Mouse (Mus musculus) c-Kit-positive CD71-negative TER-119-negative erythroid progenitor cells, embryonic 14.5 days (primary cell): ENCODE data around the gene Chsy1.
A peak's percentile ranks its signal among the peaks of the same experiment; 100 is the strongest.

Source experiments
- DNase-seq: peaks from one replicate; pipeline ENCODE4 v3.0.0-alpha.2; 2013; ENCODE audit warnings: low read depth

Chsy1 gene

GRCm38 (mm10) chr7:66108961-66109854 lies at the start of gene Chsy1:
Gene Chsy1, plus strand, starts transcription at chr7:66109515.
- DNase-seq, result peak; percentile 75

DNA sequence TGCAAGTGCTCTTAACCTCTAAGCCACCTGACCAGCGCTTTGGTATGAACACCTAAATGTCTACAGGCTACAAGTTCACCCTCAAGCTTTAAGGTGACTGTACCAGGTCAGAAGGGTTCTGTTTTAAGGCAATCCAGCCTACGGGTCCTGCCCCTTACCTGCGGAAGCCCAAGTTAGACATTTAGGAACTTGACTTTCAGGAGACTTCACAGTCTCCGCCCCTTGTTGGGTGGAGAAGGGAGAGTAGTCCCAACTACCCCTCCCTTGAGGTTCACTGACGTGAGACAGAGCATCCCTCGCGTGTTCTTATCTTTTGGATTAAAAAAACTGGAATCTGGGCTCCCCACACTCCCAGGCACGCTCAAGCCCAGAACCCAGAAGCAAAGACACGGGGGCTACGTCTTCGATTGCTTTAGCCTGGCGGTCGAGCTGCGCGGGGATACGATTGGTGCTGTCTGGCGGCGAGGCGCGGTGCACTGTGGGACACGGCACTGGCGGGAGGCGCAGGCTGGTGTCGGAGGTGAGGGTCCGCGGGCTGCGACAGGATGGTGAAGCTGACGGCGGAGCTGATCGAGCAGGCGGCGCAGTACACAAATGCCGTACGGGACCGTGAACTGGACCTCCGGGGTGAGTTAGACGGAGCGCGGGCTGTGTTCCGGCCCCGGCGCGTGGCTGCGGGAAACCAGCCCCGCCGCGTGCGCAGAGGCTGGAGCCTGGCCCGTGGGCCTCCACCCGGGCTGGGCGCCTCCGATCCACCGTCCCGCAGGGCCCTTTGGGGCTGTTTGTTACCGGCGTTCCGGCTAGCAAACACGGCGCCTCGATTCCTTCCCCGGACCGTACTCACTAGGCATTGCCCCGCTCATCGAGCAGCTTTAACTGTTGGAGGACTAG lies 49.0 kb upstream of the Chsy1 start:
- DNase-seq, result peak; percentile 66

DNA sequence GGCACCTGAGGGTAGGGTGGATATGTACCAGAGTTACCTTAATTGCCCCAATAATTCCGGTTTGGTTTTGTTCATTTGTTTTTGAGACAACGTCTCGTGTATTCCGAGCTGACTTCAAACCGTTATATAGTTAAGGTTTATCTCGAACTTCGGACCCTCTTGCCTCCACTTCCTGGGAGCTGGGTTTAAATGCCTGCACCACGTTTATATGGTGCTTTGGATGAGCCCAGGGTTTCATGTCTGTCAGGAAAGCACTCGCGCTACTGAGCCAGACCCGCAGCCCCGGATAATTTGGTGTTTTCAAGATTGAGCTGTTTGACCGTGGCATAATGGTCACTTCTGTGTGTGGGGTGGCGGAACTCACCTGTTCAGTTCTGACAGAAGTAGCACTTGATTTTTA lies 48.3 kb upstream of the Chsy1 start:
- no peak for DNase-seq

- no peak for DNase-seq
Measured at GRCm38 (mm10) chr7:66076411-66076810, 32.9 kb upstream of the Chsy1 start.

- peak; percentile 97 for DNase-seq
Measured at GRCm38 (mm10) chr7:66079364-66080230, 29.7 kb upstream of the Chsy1 start, which contains the start of gene Selenos. Gene Selenos, plus strand, starts transcription at chr7:66079649.

GRCm38 (mm10) chr7:66080231-66080613 lies 29.1 kb upstream of the Chsy1 start:
- no peak for DNase-seq

DNA sequence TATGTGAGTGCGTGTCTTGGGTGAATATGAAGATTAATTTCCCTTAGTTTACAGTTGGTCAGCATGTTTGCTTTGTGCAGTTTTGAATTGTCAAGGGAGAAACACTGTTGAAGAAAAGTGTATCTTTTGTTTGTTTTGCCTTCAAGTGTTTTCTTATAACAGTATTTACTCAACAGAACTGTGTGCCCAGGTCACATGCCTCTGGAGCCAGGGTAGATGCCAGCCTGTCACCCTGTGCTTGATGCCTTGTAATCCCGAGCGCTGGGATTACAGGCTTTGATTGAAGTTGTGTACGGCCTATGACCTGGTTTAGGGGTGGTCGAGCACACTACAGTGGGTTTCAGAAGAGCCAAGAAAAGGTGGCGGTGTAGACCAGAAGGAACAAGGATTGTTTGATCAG lies 25.6 kb upstream of the Chsy1 start:
- no peak for DNase-seq

- no peak for DNase-seq
Measured at GRCm38 (mm10) chr7:66084546-66084945, 24.8 kb upstream of the Chsy1 start.

GRCm38 (mm10) chr7:66087652-66088051 lies 21.7 kb upstream of the Chsy1 start:
- no peak for DNase-seq

DNA sequence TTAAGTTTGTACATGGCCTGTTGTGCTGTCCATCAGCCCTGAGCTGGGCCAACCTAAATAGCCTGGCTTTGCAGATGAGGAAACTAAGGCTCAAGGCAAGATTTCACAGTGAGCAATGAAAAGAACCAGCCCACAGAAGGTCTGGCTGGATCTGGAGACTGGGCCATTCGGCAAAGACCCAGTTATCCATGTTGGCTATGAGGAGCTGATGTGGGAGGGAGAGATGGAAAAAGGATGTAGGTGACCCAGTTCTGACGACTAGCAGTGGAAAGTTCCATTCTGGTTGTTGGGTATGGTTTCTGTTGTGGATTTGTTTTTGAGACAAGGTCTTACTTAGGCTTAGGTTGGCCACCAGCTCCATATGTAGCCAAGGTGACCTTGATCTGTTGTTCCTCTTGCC lies 21.2 kb upstream of the Chsy1 start:
- no peak for DNase-seq

GRCm38 (mm10) chr7:66090676-66091190 lies 18.6 kb upstream of the Chsy1 start:
- DNase-seq, result no peak

GRCm38 (mm10) chr7:66091553-66091952 lies 17.8 kb upstream of the Chsy1 start:
- no peak for DNase-seq

GRCm38 (mm10) chr7:66092656-66093055 lies 16.7 kb upstream of the Chsy1 start:
- DNase-seq, result no peak

GRCm38 (mm10) chr7:66094141-66094540 lies 15.2 kb upstream of the Chsy1 start:
- DNase-seq, result no peak

GRCm38 (mm10) chr7:66098803-66099202 lies 10.5 kb upstream of the Chsy1 start:
- no peak for DNase-seq

- no peak for DNase-seq
Measured at GRCm38 (mm10) chr7:66101866-66102265, 7.4 kb upstream of the Chsy1 start.

- DNase-seq, result no peak
Measured at GRCm38 (mm10) chr7:66104531-66104930, 4.8 kb upstream of the Chsy1 start.

GRCm38 (mm10) chr7:66105771-66106170 lies 3.5 kb upstream of the Chsy1 start:
- no peak for DNase-seq

GRCm38 (mm10) chr7:66106581-66107056 lies 2.7 kb upstream of the Chsy1 start:
- no peak for DNase-seq

GRCm38 (mm10) chr7:66107206-66107605 lies 2.1 kb upstream of the Chsy1 start:
- no peak for DNase-seq

- no peak for DNase-seq
Measured at GRCm38 (mm10) chr7:66107930-66108329, 1.4 kb upstream of the Chsy1 start.
